Mouse (Mus musculus): Measurements from ENCODE around the gene Apom. TPM values are rescaled to one million over a fixed set of nuclear protein-coding genes. Genes with fewer than 3 reads are reported as not detected.

Gene Apom
- total RNA-seq, 1 experiment, result 10.0 TPM

DNA sequence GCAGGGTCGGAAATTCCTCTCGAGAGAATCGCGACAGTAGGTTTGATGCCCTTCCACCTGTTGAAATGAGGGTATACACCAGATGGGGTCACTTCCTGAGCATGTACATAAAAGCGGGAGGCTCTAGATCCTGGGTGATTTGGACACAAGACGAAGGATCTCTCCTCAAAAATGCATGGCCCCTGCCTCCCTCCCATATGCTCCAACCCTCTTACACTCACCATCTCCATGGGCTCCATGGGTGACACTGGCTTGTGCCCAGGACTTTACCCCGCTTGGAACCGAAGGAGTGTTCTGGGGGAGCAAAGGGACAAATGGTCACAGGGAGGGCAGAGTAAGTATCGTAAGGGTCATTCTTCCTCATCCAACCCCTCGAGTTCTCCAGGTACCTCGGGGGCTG lies 29.6 kb upstream of the Apom start:
- H3K27ac ChIP-seq (ENCODE audit: insufficient read depth, low read depth, low read length, poor library complexity, severe bottlenecking), result no peak overlapping the region
- in situ Hi-C loops (cut with MboI; ENCODE audit: low sequenced_read_pairs in 2 of 2, unreplicated experiment in 2 of 2), result no loop called here
- H3K9ac ChIP-seq (ENCODE audit: insufficient read depth, low read depth, low read length, poor library complexity, severe bottlenecking), result peak overlapping the region; percentile 25; the same call in 1 of the 2 replicates

DNA sequence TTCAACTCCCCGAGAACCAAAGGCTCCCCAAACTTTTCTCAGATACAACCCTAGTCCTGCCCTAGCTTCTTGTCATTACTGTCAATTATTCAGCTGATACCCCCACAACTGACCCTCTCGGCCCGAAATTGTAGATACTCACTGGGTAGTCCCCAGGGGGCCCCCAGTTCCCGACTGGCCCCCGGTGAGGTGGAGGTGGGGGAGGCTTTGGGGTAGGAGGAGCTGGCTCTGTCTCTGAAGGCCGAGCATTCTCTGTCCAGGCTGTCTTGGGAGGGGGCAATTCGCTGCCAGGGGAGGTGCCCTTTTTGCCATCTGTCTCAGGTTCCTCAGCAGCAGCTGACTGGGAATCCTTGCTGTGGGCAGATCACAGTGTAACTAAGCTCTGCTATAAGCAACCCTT lies 27.8 kb upstream of the Apom start:
- H3K9ac ChIP-seq (ENCODE audit: insufficient read depth, low read depth, low read length, poor library complexity, severe bottlenecking), result no peak overlapping the region
- peaks cover 0 to 11% of the 10 kb centered on the region in 2 experiments; a peak in 1 of 4 replicates for H3K4me1 ChIP-seq (ENCODE audit: control insufficient read depth in 2 of 2, insufficient read depth in 2 of 2, low read length in 2 of 2, poor library complexity in 1 of 2)
- H3K4me3 ChIP-seq (ENCODE audit: insufficient read depth in 1 of 2, low read depth in 1 of 2, low read length in 2 of 2, poor library complexity in 1 of 2, severe bottlenecking in 1 of 2), result no peak overlapping the region
- no peak overlapping the region for H3K27ac ChIP-seq (ENCODE audit: insufficient read depth, low read depth, low read length, poor library complexity, severe bottlenecking)
- no peaks in the 10 kb centered on the region for H3K9me3 ChIP-seq (ENCODE audit: control insufficient read depth, insufficient read depth, low read depth, low read length)
- in situ Hi-C loops (cut with MboI; ENCODE audit: low sequenced_read_pairs in 2 of 2, unreplicated experiment in 2 of 2), result no loop called here
- TF ChIP-seq ZC3H11A (IDR thresholded peaks at IDR 0.05; ENCODE audit: borderline replicate concordance, low read depth, low read length) (no peak), MAFK (IDR thresholded peaks at IDR 0.05; ENCODE audit: insufficient read depth, low read depth, low read length) (no peak), ZNF384 (IDR thresholded peaks at IDR 0.05; ENCODE audit: low read depth, low read length) (no peak), HCFC1 (IDR thresholded peaks at IDR 0.05; ENCODE audit: borderline replicate concordance, insufficient read depth, low read length) (no peak), CHD2 (IDR thresholded peaks at IDR 0.05; ENCODE audit: low read depth, low read length) (no peak)
- peaks cover 82% of the 10 kb centered on the region for H3K36me3 ChIP-seq (ENCODE audit: control insufficient read depth, insufficient read depth, low read length, poor library complexity, severe bottlenecking)
- DNase-seq (ENCODE audit: low read depth, low spot score), result no peak

More for the DNA sequence above, 29.6 kb upstream of the Apom start:
- H3K4me3 ChIP-seq (ENCODE audit: insufficient read depth in 1 of 2, low read depth in 1 of 2, low read length in 2 of 2, poor library complexity in 1 of 2, severe bottlenecking in 1 of 2), result peak overlapping the region in 1 of 2 experiments; percentile 98; a peak in 1 of 4 replicates
- no peak for DNase-seq (ENCODE audit: low read depth, low spot score)
- peaks cover 0 to 9% of the 10 kb centered on the region in 2 experiments; a peak in 1 of 4 replicates for H3K4me1 ChIP-seq (ENCODE audit: control insufficient read depth in 2 of 2, insufficient read depth in 2 of 2, low read length in 2 of 2, poor library complexity in 1 of 2)
- H3K36me3 ChIP-seq (ENCODE audit: control insufficient read depth, insufficient read depth, low read length, poor library complexity, severe bottlenecking), result peaks cover 64% of the 10 kb centered on the region
- TF ChIP-seq MAFK (IDR thresholded peaks at IDR 0.05; ENCODE audit: insufficient read depth, low read depth, low read length) (no peak), ZC3H11A (IDR thresholded peaks at IDR 0.05; ENCODE audit: borderline replicate concordance, low read depth, low read length) (no peak), HCFC1 (IDR thresholded peaks at IDR 0.05; ENCODE audit: borderline replicate concordance, insufficient read depth, low read length) (no peak), CHD2 (IDR thresholded peaks at IDR 0.05; ENCODE audit: low read depth, low read length) (no peak), ZNF384 (IDR thresholded peaks at IDR 0.05; ENCODE audit: low read depth, low read length) (no peak)
- H3K9me3 ChIP-seq (ENCODE audit: control insufficient read depth, insufficient read depth, low read depth, low read length), result no peaks in the 10 kb centered on the region

- no peak overlapping the region for H3K9ac ChIP-seq (ENCODE audit: insufficient read depth, low read depth, low read length, poor library complexity, severe bottlenecking)
- H3K36me3 ChIP-seq (ENCODE audit: control insufficient read depth, insufficient read depth, low read length, poor library complexity, severe bottlenecking), result peaks cover 88% of the 10 kb centered on the region
- in situ Hi-C loops (cut with MboI; ENCODE audit: low sequenced_read_pairs in 2 of 2, unreplicated experiment in 2 of 2), result no loop called here
- TF ChIP-seq MAFK (IDR thresholded peaks at IDR 0.05; ENCODE audit: insufficient read depth, low read depth, low read length), result no peak
- no peak for TF ChIP-seq ZNF384 (IDR thresholded peaks at IDR 0.05; ENCODE audit: low read depth, low read length)
- TF ChIP-seq ZC3H11A (IDR thresholded peaks at IDR 0.05; ENCODE audit: borderline replicate concordance, low read depth, low read length), result no peak
- no peak for TF ChIP-seq HCFC1 (IDR thresholded peaks at IDR 0.05; ENCODE audit: borderline replicate concordance, insufficient read depth, low read length)
- no peak for TF ChIP-seq CHD2 (IDR thresholded peaks at IDR 0.05; ENCODE audit: low read depth, low read length)
- DNase-seq (ENCODE audit: low read depth, low spot score), result no peak
- H3K4me1 ChIP-seq (ENCODE audit: control insufficient read depth in 2 of 2, insufficient read depth in 2 of 2, low read length in 2 of 2, poor library complexity in 1 of 2), result peaks cover 0 to 11% of the 10 kb centered on the region in 2 experiments; a peak in 1 of 4 replicates
- no peaks in the 10 kb centered on the region for H3K9me3 ChIP-seq (ENCODE audit: control insufficient read depth, insufficient read depth, low read depth, low read length)
- no peak overlapping the region for H3K27ac ChIP-seq (ENCODE audit: insufficient read depth, low read depth, low read length, poor library complexity, severe bottlenecking)
- no peak overlapping the region for H3K4me3 ChIP-seq (ENCODE audit: insufficient read depth in 1 of 2, low read depth in 1 of 2, low read length in 2 of 2, poor library complexity in 1 of 2, severe bottlenecking in 1 of 2)
These were observed 27.2 kb upstream of the Apom start for GRCm38 (mm10) chr17:35158850-35159593.

GRCm38 (mm10) chr17:35157661-35158175 lies 25.9 kb upstream of the Apom start:
- no peak for DNase-seq (ENCODE audit: low read depth, low spot score)
- no peak for TF ChIP-seq ZC3H11A (IDR thresholded peaks at IDR 0.05; ENCODE audit: borderline replicate concordance, low read depth, low read length)
- TF ChIP-seq MAFK (IDR thresholded peaks at IDR 0.05; ENCODE audit: insufficient read depth, low read depth, low read length), result no peak
- no peak for TF ChIP-seq CHD2 (IDR thresholded peaks at IDR 0.05; ENCODE audit: low read depth, low read length)
- TF ChIP-seq ZNF384 (IDR thresholded peaks at IDR 0.05; ENCODE audit: low read depth, low read length), result no peak
- no peak for TF ChIP-seq HCFC1 (IDR thresholded peaks at IDR 0.05; ENCODE audit: borderline replicate concordance, insufficient read depth, low read length)

More at GRCm38 (mm10) chr17:35157661-35158175, 25.9 kb upstream of the Apom start:
- in situ Hi-C loops (cut with MboI; ENCODE audit: low sequenced_read_pairs in 2 of 2, unreplicated experiment in 2 of 2), result no loop called here
- Histone ChIP-seq H3K4me3 (ENCODE audit: insufficient read depth in 1 of 2, low read depth in 1 of 2, low read length in 2 of 2, poor library complexity in 1 of 2, severe bottlenecking in 1 of 2) (no peak overlapping the region), H3K27ac (ENCODE audit: insufficient read depth, low read depth, low read length, poor library complexity, severe bottlenecking) (no peak overlapping the region), H3K9me3 (ENCODE audit: control insufficient read depth, insufficient read depth, low read depth, low read length) (no peaks in the 10 kb centered on the region), H3K9ac (ENCODE audit: insufficient read depth, low read depth, low read length, poor library complexity, severe bottlenecking) (no peak overlapping the region), H3K4me1 (ENCODE audit: control insufficient read depth in 2 of 2, insufficient read depth in 2 of 2, low read length in 2 of 2, poor library complexity in 1 of 2) (peaks cover 0 to 11% of the 10 kb centered on the region in 2 experiments; a peak in 1 of 4 replicates), H3K36me3 (ENCODE audit: control insufficient read depth, insufficient read depth, low read length, poor library complexity, severe bottlenecking) (peaks cover 99% of the 10 kb centered on the region)

Measured in ES-E14 (cell line).